Mouse (Mus musculus) liver, embryonic 15.5 days (tissue): ENCODE data around the gene Fut2. TPM values are rescaled to one million over a fixed set of nuclear protein-coding genes. Genes with fewer than 3 reads are reported as not detected.

ENCODE experiments used
- ATAC-seq: fragments of 200-750 bp; cut with Nextera tagmentation; 2 replicates; pipeline ENCODE4 v1.8.0; 2017; ENCODE audit warnings: moderate number of reproducible peaks, mild to moderate bottlenecking, moderate library complexity; ENCODE audit not compliant: insufficient read depth
- H3K27ac ChIP-seq: fragments of 300-500 bp; sonication (generic); replicated peaks from 2 replicates; pipeline ENCODE4 v1.5.1; 2015; ENCODE audit warnings: mild to moderate bottlenecking, inconsistent platforms
- H3K27me3 ChIP-seq: fragments of 300-500 bp; sonication (generic); 2 replicates; pipeline ENCODE4 v1.6.1; 2015; ENCODE audit warnings: mild to moderate bottlenecking, inconsistent platforms
- H3K36me3 ChIP-seq: fragments of 300-500 bp; sonication (generic); replicated peaks from 2 replicates; pipeline ENCODE4 v1.6.1; 2015; ENCODE audit warnings: moderate library complexity, mild to moderate bottlenecking, inconsistent platforms
- H3K4me1 ChIP-seq: fragments of 300-500 bp; sonication (generic); replicated peaks from 2 replicates; pipeline ENCODE4 v1.6.1; 2015; ENCODE audit warnings: inconsistent platforms
- H3K4me2 ChIP-seq: fragments of 300-500 bp; sonication (generic); 2 replicates; pipeline ENCODE4 v1.6.1; 2015; ENCODE audit warnings: moderate library complexity, mild to moderate bottlenecking, inconsistent platforms
- H3K4me3 ChIP-seq: fragments of 300-500 bp; sonication (generic); replicated peaks from 2 replicates; pipeline ENCODE4 v1.5.1; 2015; ENCODE audit warnings: mild to moderate bottlenecking, inconsistent platforms
- H3K9ac ChIP-seq: fragments of 300-500 bp; sonication (generic); 2 replicates; pipeline ENCODE4 v1.6.1; 2015; ENCODE audit warnings: moderate library complexity, mild to moderate bottlenecking, inconsistent platforms
- H3K9me3 ChIP-seq: fragments of 300-500 bp; sonication (generic); replicated peaks from 2 replicates; pipeline ENCODE4 v1.6.1; 2016; ENCODE audit warnings: inconsistent platforms
- WGBS: fragments of 180-500 bp; shearing (Covaris S2); methylation state at CpG from one replicate; pipeline ENCODE4 v1.1.7; 2015; ENCODE audit warnings: mixed read lengths; ENCODE audit not compliant: insufficient replicate concordance; 5-methylcytosine and 5-hydroxymethylcytosine counted together
- polyA plus RNA-seq: library from polyadenylated mRNA; unstranded; fragments of >200 nt; fragmentation: Nextera tagmentation; extraction: Ambion mirVana; gene quantifications from 2 replicates; pipeline ENCODE4 v1.2.1, GENCODE M21; 2015

Fut2 gene
- polyA plus RNA-seq, 1 experiment from 2014 or later = not detected

DNA sequence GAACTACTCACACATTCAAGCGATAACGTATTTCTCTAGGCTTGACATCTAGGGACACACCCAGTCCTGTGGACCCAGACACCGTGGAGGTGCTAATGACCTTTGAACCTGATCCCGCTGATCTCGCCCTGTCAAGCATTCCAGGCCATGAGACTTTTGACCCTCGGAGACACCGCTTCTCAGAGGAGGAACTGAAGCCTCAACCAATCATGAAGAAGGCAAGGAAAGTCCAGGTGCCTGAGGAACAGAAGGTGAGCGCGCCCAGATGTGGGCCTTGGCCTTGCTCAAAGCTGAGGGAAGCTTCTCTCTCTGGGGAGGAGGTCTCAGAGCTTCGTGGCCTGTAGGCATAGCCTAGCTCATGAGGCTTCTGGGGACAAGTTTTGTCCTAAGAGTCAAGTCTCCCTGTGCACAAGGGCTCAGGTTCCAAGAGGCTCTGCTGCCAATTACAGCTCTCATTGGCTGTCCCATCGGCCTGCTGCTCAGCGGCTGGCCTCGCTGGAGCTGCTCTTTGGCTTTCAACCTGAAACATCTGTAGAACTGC lies 42.1 kb upstream of the Fut2 start:
- no peak overlapping the region for H3K9ac ChIP-seq
- 40% methylated on average over 13 of the region's 13 CpGs for WGBS
- peak overlapping the region; percentile 97 for H3K4me2 ChIP-seq

DNA sequence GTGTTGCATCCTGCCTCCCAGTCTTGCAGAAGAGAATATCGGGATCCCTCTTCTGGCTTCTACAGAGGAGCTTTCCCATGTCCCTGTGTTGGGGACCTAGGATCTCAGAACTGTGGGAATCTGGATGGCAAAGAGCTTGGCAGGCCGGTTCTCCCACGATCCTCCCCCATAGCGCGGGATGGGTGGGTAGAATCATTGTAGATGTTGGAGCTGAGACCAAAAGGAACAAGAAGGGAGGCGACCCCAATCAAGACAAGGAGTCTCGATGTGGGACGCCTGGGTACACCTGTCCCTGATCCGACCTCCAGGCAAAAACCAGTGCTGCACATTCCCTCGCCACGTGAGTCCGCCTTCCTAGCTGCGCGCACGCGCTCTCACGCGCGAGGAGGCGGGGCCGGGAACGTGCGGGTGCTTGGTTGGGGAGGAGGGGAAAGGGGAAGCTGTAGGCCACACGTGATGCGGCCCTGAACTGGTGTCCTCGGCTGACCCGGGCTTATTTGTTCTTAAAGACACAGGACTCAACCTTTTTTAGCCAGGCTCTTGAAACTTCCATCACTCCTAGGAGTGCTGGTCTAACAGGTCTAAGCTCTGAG lies 41.3 kb upstream of the Fut2 start:
- Histone ChIP-seq H3K27ac (peak overlapping the region; percentile 71), H3K27me3 (peaks cover 9% of the 10 kb centered on the region), H3K9ac (peak overlapping the region; percentile 64; the same call in 1 of the 2 replicates), H3K36me3 (peaks cover 23% of the 10 kb centered on the region), H3K4me1 (peaks cover 59% of the 10 kb centered on the region), H3K9me3 (no peaks in the 10 kb centered on the region), H3K4me3 (peak overlapping the region; percentile 65), H3K4me2 (peak overlapping the region; percentile 97)
- under 1% methylated on average over 27 of the region's 27 CpGs for WGBS
- peak; percentile 5; the same call in 1 of the 2 replicates for ATAC-seq

More for the DNA sequence above, 42.1 kb upstream of the Fut2 start:
- Histone ChIP-seq H3K4me3 (0 out of 2 replicates have a peak overlapping the region, but pooled peaks have one; percentile 65), H3K36me3 (peaks cover 32% of the 10 kb centered on the region), H3K4me1 (peaks cover 67% of the 10 kb centered on the region), H3K27ac (0 out of 2 replicates have a peak overlapping the region, but pooled peaks have one; percentile 6), H3K9me3 (no peaks in the 10 kb centered on the region), H3K27me3 (peaks cover 1% of the 10 kb centered on the region; the same call in 1 of the 2 replicates)
- ATAC-seq = no peak

DNA sequence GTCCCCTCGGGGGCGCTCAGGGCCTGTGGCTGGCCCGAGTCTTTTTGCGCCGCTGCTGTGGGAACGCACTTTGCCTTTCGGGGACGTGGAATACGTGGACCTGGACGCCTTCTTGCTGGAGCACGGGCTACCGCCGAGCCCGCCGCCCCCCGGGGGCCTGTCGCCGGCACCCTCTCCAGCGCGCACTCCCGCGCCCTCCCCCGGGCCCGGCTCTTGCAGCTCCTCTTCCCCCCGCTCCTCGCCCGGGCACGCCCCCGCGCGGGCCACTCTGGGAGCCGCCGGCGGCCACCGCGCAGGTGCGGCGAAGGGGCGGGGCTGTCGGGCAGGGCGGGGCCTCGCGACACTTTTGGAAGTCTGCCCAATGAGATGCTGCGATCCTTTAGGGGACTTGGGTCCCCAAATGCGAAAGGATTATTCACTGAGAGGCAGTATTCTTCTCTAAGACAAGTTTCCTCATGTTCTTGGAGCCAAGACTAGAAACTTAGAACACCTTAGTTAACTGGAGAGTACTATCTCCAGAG lies 40.6 kb upstream of the Fut2 start:
- peak overlapping the region; percentile 71 for H3K27ac ChIP-seq
- 0 out of 2 replicates have a peak, but pooled peaks have one; percentile 8 for ATAC-seq
- H3K9me3 ChIP-seq = no peaks in the 10 kb centered on the region
- peaks cover 56% of the 10 kb centered on the region for H3K4me1 ChIP-seq
- under 1% methylated on average over 42 of the region's 45 CpGs for WGBS
- peaks cover 14% of the 10 kb centered on the region for H3K27me3 ChIP-seq
- H3K9ac ChIP-seq = peak overlapping the region; percentile 64
- H3K4me3 ChIP-seq = peak overlapping the region; percentile 65
- peaks cover 16% of the 10 kb centered on the region for H3K36me3 ChIP-seq
- peak overlapping the region; percentile 97 for H3K4me2 ChIP-seq

DNA sequence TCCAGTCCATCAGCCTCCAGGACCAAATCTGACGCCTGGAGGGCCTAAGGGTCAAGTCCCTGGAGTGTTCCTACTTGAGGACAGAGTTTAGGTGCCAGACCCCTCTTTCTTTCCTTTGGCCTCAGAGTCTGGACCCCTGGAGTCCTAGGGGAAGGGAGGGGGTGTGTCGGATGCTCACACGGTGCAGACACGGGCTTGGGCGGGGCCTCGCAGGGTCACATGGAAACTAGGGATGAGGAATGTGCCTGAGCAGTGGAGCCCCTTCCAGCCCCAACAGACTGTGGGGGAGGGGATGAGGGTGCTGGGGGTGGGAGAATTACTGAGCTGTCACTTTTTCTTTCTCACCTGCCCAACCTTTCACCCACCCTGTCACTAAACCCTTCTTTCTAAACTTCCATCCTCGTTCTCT lies 39.7 kb upstream of the Fut2 start:
- 4% methylated on average over 7 of the region's 7 CpGs for WGBS

DNA sequence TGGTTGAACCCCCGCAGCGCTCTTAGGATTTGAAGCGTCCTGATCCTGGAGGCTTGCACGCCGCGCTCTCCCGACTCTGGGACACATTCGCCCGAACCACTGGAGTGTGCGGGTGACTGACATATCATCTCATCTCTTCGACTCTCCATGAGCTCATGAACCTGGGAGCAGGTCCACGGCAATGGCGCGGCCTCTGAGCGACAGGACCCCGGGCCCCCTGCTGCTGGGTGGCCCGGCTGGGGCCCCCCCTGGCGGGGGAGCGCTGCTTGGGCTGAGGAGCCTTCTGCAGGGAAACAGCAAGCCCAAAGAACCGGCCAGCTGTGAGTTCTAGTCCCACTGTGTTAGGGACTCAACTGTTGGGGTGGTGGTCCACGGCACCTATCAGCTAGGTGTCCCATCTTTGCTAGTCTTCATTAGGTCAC lies 39.3 kb upstream of the Fut2 start:
- under 1% methylated on average over 21 of the region's 21 CpGs for WGBS
- no peak for ATAC-seq

More for the DNA sequence above, 39.7 kb upstream of the Fut2 start:
- H3K4me3 ChIP-seq = peak overlapping the region; percentile 65
- H3K27ac ChIP-seq = no peak overlapping the region
- peak overlapping the region; percentile 97 for H3K4me2 ChIP-seq
- H3K36me3 ChIP-seq = peaks cover 7% of the 10 kb centered on the region
- H3K9me3 ChIP-seq = no peaks in the 10 kb centered on the region
- ATAC-seq = no peak
- H3K4me1 ChIP-seq = peaks cover 56% of the 10 kb centered on the region
- peak overlapping the region; percentile 64 for H3K9ac ChIP-seq
- peaks cover 23% of the 10 kb centered on the region for H3K27me3 ChIP-seq

DNA sequence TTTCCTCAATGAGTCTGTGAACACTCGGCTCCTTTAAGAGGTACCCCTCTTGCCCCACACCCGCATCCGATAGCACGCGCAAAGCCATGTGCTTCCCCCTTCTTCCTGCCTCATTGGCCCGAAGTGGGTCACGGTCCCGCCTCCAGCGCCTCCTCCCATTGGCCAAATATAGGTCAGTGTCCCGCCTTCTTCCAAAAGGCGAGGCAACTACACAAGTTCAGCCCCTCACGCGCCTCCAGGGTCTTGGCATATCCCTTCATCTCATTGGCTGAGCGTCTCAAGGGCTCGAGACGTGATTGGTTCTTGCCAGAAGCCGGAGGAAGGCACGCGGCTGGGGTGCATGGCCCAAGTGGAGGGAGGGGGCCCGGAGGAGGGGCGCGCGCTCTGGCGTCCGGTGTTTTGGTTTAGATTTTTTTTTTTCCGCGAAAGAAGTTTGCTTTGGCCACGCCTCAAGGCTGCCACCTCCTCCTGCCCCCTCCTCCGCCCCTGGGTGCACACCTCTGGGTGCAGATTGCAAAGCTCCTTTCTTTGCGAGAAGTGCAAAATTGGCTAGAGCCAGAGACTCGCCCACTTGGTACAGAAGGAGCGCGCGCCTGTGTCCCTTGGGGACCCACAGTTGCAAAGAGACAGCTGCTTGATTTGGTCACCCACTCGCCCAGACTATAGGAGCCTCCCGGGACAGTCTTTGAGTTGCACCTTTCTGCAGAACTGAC lies 38.7 kb upstream of the Fut2 start, which contains the start of gene Dbp:
Dbp (plus strand) TSS at position 359 of the 713 bp plus-strand sequence.
- peak within 1 kb of the TSS; percentile 97 for H3K4me2 ChIP-seq
- H3K27ac ChIP-seq = peak within 1 kb of the TSS; percentile 63
- ATAC-seq = peak; percentile 78
- H3K9me3 ChIP-seq = no peaks in the 10 kb centered on the region
- H3K27me3 ChIP-seq = peaks cover 33% of the 10 kb centered on the region
- no peaks in the 10 kb centered on the region for H3K36me3 ChIP-seq
- H3K4me3 ChIP-seq = peak within 1 kb of the TSS; percentile 65
- WGBS = under 1% methylated on average over 36 of the region's 36 CpGs
- H3K9ac ChIP-seq = peak within 1 kb of the TSS; percentile 25; the same call in 1 of the 2 replicates
- peaks cover 62% of the 10 kb centered on the region for H3K4me1 ChIP-seq

More for the DNA sequence above, 39.3 kb upstream of the Fut2 start:
- peaks cover 58% of the 10 kb centered on the region for H3K4me1 ChIP-seq
- peak overlapping the region; percentile 25; the same call in 1 of the 2 replicates for H3K9ac ChIP-seq
- H3K27me3 ChIP-seq = peaks cover 27% of the 10 kb centered on the region
- H3K36me3 ChIP-seq = peaks cover 3% of the 10 kb centered on the region
- H3K27ac ChIP-seq = peak overlapping the region; percentile 45
- H3K9me3 ChIP-seq = no peaks in the 10 kb centered on the region
- H3K4me3 ChIP-seq = peak overlapping the region; percentile 65
- peak overlapping the region; percentile 97 for H3K4me2 ChIP-seq

DNA sequence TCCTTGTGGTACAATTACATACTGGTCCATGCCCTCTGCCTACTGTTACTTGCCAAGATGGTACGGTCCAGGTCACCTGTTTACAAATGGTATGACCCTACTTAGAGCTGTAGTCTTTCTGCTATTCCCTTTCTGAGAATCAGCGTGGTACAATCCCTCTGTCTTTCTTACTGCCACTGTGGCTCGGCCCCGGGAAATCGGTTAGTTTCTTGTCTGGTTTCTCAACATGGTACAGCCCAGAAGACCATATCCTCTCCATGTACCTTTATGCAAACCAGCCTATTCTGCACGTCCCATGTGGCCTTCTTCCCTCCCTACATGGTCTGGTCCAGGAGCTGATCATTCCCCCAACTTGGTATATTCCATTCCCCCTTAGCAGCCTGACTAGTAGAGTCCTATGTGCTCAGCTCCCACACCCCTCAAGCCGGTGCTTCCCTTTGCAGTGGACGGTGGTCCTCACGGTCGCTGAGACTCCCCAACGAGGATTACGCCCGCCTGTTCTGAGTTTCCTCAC lies 37.9 kb upstream of the Fut2 start:
- Histone ChIP-seq H3K27ac (peak overlapping the region; percentile 63), H3K36me3 (no peaks in the 10 kb centered on the region), H3K4me3 (peak overlapping the region; percentile 65), H3K4me1 (peaks cover 64% of the 10 kb centered on the region), H3K27me3 (peaks cover 41% of the 10 kb centered on the region), H3K9ac (no peak overlapping the region; the same call in 1 of the 2 replicates), H3K9me3 (no peaks in the 10 kb centered on the region), H3K4me2 (peak overlapping the region; percentile 97)
- ATAC-seq = peak; percentile 59
- under 1% methylated on average over 13 of the region's 13 CpGs for WGBS

DNA sequence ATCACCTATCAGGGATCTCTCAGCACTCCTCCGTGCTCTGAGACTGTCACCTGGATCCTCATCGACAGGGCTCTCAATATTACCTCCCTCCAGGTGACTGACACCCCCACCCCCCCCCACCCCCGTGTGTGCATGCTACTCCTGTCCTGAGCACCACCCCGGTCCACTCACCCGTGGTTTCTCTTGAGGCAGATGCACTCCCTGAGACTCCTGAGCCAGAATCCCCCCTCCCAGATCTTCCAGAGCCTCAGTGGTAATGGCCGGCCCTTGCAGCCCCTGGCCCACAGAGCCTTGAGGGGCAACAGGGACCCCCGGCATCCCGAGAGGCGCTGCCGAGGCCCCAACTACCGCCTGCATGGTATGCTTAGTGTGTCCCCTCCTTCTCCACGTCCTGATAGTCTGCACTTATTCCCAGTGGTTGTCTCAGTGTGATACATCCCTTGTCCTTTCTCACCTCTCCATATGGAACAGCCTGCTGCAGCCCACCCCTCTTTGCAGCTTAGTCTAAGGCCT lies 37.4 kb upstream of the Fut2 start:
- Histone ChIP-seq H3K9ac (no peak overlapping the region; the same call in 1 of the 2 replicates), H3K4me1 (peaks cover 60% of the 10 kb centered on the region), H3K9me3 (no peaks in the 10 kb centered on the region), H3K36me3 (no peaks in the 10 kb centered on the region), H3K4me3 (peak overlapping the region; percentile 65; the same call in 1 of the 2 replicates), H3K27me3 (peaks cover 46% of the 10 kb centered on the region), H3K27ac (0 out of 2 replicates have a peak overlapping the region, but pooled peaks have one; percentile 63), H3K4me2 (peak overlapping the region; percentile 97)
- WGBS = 56% methylated on average over 12 of the region's 12 CpGs
- no peak for ATAC-seq

DNA sequence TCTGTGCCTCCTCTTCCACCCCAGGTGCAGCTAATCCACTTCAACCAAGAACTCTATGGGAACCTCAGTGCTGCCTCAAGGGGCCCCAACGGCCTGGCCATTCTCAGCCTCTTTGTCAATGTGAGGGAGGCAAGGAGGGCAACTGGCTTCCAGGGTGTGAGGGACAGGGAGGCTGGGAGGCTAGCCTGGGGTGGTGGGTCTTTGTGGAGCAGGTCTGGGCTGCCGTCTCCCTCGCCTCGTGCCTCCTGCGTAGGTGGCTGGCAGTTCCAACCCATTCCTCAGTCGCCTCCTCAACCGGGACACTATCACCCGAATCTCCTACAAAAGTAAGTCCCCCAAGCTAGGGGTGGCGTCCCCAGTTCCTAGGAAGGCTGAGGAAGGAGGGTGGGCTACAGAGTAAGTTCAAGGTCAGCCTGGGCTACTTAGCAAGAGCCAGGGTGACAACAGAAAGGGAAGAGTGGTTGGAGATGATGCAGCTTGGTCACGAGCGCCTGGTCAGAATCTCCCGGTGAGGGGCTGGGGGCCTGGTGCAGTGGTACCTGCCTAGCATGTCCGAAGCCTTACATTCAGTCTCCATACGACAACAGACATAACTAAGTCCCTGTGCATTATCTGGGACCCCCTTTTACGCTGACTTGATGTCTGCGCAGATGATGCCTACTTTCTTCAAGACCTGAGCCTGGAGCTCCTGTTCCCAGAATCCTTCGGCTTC lies 36.8 kb upstream of the Fut2 start:
- peaks cover 52% of the 10 kb centered on the region for H3K27me3 ChIP-seq
- peaks cover 54% of the 10 kb centered on the region for H3K4me1 ChIP-seq
- H3K9ac ChIP-seq = no peak overlapping the region
- H3K4me2 ChIP-seq = 0 out of 2 replicates have a peak overlapping the region, but pooled peaks have one; percentile 97
- WGBS = 74% methylated on average over 17 of the region's 17 CpGs
- H3K4me3 ChIP-seq = no peak overlapping the region
- H3K27ac ChIP-seq = no peak overlapping the region
- ATAC-seq = no peak
- no peaks in the 10 kb centered on the region for H3K36me3 ChIP-seq
- no peaks in the 10 kb centered on the region for H3K9me3 ChIP-seq

DNA sequence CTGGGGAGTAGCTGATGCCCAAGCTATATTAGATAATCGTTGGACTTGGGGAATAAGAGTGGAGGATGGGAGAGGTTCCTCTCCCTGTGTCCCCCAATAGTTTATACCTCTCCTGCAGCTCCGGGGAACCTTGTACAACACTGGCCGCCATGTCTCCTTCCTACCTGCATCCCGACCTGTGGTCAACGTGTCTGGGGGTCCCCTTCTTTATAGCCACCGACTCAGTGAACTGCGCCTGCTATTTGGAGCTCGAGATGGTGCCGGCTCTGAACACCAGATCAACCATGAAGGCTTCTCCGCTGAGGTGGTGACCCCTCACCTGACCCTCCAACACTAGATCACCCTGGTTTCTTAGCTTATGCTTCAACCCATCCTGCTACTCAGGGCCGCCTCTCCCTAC lies 36.1 kb upstream of the Fut2 start:
- no peak overlapping the region for H3K27ac ChIP-seq
- WGBS = 72% methylated on average over 11 of the region's 11 CpGs
- no peaks in the 10 kb centered on the region for H3K9me3 ChIP-seq
- ATAC-seq = no peak
- H3K36me3 ChIP-seq = no peaks in the 10 kb centered on the region
- no peak overlapping the region for H3K4me3 ChIP-seq
- peaks cover 47% of the 10 kb centered on the region for H3K4me1 ChIP-seq
- H3K9ac ChIP-seq = no peak overlapping the region
- H3K4me2 ChIP-seq = no peak overlapping the region
- H3K27me3 ChIP-seq = peaks cover 56% of the 10 kb centered on the region
